Mouse (Mus musculus): ENCODE measurements at regions not wholly inside any gene's neighbourhood (a gene's known extent, or its start where the extent isn't known, plus 50 kb on each side); places are given as distances from the start of the nearest gene placed in this dataset.

DNA sequence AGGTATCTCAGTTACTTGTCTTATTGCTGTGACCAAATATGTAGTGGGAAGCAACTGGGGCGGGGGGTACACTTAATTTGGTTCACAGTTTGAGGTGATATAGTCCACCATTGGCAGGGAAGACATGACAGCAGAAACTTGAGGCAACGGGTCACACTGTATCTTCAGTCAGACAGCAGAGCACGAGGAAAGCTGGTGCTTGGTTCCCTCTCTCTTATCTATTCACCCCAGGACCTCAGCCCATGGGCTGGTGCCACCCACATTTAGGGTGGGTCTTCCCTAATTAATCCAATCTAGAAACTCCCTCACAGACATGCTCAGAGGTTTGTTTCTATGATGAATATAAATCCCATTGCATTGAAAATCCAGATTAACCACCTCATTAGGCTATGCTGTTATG lies 56.5 kb downstream of the Otud1 start:
- DNase-seq (ENCODE audit: low spot score) (no peak), ATAC-seq (ENCODE audit: low read depth) (no peak)
- Histone ChIP-seq H3K9ac (ENCODE audit: low read depth, low read length) (no peak overlapping the region), H3K36me3 (ENCODE audit: control insufficient read depth, insufficient read depth, low read length) (no peaks in the 10 kb centered on the region), H3K4me1 (ENCODE audit: control insufficient read depth, insufficient read depth, low read length) (no peaks in the 10 kb centered on the region), H3K4me3 (ENCODE audit: low read depth, low read length) (no peak overlapping the region), H3K9me3 (ENCODE audit: control insufficient read depth, low read length) (no peaks in the 10 kb centered on the region), H3K27me3 (replicated peaks; ENCODE audit: control insufficient read depth, insufficient read depth, low read length) (no peaks in the 10 kb centered on the region), H3K27ac (replicated peaks; ENCODE audit: low read depth, low read length) (no peak overlapping the region), H3K4me2 (ENCODE audit: low read depth, low read length) (no peak overlapping the region)
- WGBS = 76% methylated on average over 3 of the region's 3 CpGs

DNA sequence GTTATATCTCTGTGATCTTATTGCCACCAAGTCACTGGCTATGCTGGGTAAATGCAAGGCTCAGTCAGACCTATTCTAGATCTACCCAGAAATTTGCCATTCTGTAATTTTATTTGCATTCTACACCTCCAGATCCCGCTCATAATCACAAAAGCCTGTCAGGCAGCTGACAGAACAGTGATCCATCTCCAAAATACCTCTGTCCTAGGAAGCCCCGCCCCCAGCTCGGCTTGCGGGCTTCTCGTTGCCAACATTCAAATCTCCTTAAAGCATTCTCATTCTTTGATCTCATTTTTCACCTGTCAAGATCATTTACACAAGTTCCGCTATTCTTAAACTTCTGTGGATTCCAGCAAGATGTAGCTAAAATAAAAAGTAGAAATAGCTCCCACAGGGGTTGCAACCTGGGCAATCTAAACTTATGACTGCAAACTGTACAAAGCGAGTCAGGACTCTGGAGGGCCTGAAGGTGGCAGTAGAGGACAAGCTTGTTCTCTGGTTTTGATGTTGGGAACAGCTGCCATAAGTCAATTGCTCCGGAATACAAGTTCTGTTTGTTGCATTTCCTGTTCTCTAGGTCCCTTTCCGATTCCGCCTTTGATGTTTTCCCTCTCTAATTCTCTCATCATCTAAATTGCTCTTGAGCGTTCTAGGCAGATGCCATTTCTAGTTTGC lies 58.1 kb downstream of the Otud1 start:
- peak overlapping the region; percentile 18; the same call in 1 of the 2 replicates for H3K4me3 ChIP-seq (ENCODE audit: low read depth, low read length)
- peak; percentile 93 for DNase-seq (ENCODE audit: low spot score)
- ATAC-seq (ENCODE audit: low read depth) = peak; percentile 86
- H3K9ac ChIP-seq (ENCODE audit: low read depth, low read length) = no peak overlapping the region
- no peaks in the 10 kb centered on the region for H3K36me3 ChIP-seq (ENCODE audit: control insufficient read depth, insufficient read depth, low read length)
- H3K4me1 ChIP-seq (ENCODE audit: control insufficient read depth, insufficient read depth, low read length) = no peaks in the 10 kb centered on the region
- no peak overlapping the region for H3K27ac ChIP-seq (replicated peaks; ENCODE audit: low read depth, low read length)
- no peaks in the 10 kb centered on the region for H3K27me3 ChIP-seq (replicated peaks; ENCODE audit: control insufficient read depth, insufficient read depth, low read length)
- peak overlapping the region; percentile 41 for H3K4me2 ChIP-seq (ENCODE audit: low read depth, low read length)
- 15% methylated on average over 11 of the region's 11 CpGs for WGBS
- H3K9me3 ChIP-seq (ENCODE audit: control insufficient read depth, low read length) = no peaks in the 10 kb centered on the region

DNA sequence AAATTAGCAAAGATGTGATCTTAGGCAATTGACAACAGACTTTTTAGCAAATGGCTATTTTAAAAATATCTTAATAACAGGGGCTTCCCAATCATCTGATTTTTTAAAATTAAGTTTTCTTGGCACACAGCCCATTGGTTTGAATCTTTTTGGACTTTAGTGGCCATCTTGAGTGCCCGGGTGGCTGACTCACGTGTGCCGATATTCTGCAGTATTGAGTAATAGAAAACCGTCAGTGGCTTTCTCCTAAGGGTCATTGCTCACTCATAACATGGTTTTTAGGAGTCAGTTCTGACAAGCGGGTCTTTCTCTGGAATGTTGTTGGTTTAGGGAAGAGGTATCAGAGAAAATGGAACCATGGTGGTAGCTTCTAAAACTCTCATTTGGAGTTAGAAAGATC lies 58.8 kb downstream of the Otud1 start:
- WGBS = 77% methylated on average over 5 of the region's 5 CpGs
- Histone ChIP-seq H3K36me3 (ENCODE audit: control insufficient read depth, insufficient read depth, low read length) (no peaks in the 10 kb centered on the region), H3K9me3 (ENCODE audit: control insufficient read depth, low read length) (no peaks in the 10 kb centered on the region), H3K4me1 (ENCODE audit: control insufficient read depth, insufficient read depth, low read length) (no peaks in the 10 kb centered on the region), H3K27me3 (replicated peaks; ENCODE audit: control insufficient read depth, insufficient read depth, low read length) (no peaks in the 10 kb centered on the region), H3K9ac (ENCODE audit: low read depth, low read length) (no peak overlapping the region), H3K4me3 (ENCODE audit: low read depth, low read length) (no peak overlapping the region), H3K4me2 (ENCODE audit: low read depth, low read length) (peak overlapping the region; percentile 41; the same call in 1 of the 2 replicates), H3K27ac (replicated peaks; ENCODE audit: low read depth, low read length) (no peak overlapping the region)
- DNase-seq (ENCODE audit: low spot score) = no peak
- ATAC-seq (ENCODE audit: low read depth) = no peak

DNA sequence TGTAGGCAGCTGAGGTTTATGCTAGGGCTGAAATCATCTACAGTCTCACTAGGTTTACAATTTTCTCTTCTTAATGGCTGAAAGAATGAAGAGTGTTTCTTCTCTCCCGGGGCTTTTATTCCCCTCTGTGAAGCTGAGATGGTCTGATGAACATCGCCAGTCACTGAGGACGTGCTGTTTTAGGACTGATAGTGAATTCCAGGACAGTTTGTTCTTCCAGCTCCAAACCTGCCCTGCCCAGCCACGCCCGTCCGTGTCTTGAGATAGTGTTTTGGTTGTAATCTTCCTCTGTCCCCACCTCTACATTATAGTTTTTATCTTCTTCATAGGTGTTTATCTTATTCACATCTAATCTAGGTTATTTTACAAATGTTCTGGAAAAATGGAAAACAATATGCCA lies 68.5 kb downstream of the Otud1 start:
- 84% methylated on average over 6 of the region's 6 CpGs for WGBS
- H3K4me3 ChIP-seq (ENCODE audit: low read depth, low read length) = no peak overlapping the region
- no peak overlapping the region for H3K9ac ChIP-seq (ENCODE audit: low read depth, low read length)
- H3K36me3 ChIP-seq (ENCODE audit: control insufficient read depth, insufficient read depth, low read length) = no peaks in the 10 kb centered on the region
- H3K27me3 ChIP-seq (replicated peaks; ENCODE audit: control insufficient read depth, insufficient read depth, low read length) = no peaks in the 10 kb centered on the region
- no peaks in the 10 kb centered on the region for H3K4me1 ChIP-seq (ENCODE audit: control insufficient read depth, insufficient read depth, low read length)
- H3K9me3 ChIP-seq (ENCODE audit: control insufficient read depth, low read length) = no peaks in the 10 kb centered on the region
- no peak overlapping the region for H3K27ac ChIP-seq (replicated peaks; ENCODE audit: low read depth, low read length)
- DNase-seq (ENCODE audit: low spot score) (no peak), ATAC-seq (ENCODE audit: low read depth) (no peak)
- no peak overlapping the region for H3K4me2 ChIP-seq (ENCODE audit: low read depth, low read length)

DNA sequence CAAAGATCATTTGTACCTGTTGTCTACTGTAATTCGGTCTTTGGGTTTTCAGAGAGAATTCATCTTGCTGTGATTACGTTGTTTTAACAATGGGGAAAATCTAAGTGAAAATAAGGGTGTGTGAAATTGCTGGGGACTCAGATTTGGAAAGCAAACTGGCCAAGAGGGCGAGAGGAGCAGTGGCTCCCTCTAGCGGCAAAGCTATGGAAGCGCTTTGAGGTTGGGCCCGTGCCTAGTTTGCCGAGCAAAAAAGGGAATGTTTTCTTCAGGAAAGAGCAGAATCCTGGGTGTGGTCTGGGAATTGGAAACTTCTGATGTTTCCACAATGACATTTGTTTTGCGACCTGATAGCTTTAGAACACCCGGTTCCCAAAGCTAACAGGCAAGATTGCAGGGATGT lies 69.4 kb downstream of the Otud1 start:
- Histone ChIP-seq H3K4me3 (ENCODE audit: low read depth, low read length) (no peak overlapping the region), H3K36me3 (ENCODE audit: control insufficient read depth, insufficient read depth, low read length) (no peaks in the 10 kb centered on the region), H3K27ac (replicated peaks; ENCODE audit: low read depth, low read length) (no peak overlapping the region), H3K9ac (ENCODE audit: low read depth, low read length) (no peak overlapping the region), H3K27me3 (replicated peaks; ENCODE audit: control insufficient read depth, insufficient read depth, low read length) (no peaks in the 10 kb centered on the region), H3K4me2 (ENCODE audit: low read depth, low read length) (no peak overlapping the region), H3K9me3 (ENCODE audit: control insufficient read depth, low read length) (no peaks in the 10 kb centered on the region), H3K4me1 (ENCODE audit: control insufficient read depth, insufficient read depth, low read length) (no peaks in the 10 kb centered on the region)
- ATAC-seq (ENCODE audit: low read depth) (no peak), DNase-seq (ENCODE audit: low spot score) (no peak)
- 11% methylated on average over 9 of the region's 9 CpGs for WGBS

DNA sequence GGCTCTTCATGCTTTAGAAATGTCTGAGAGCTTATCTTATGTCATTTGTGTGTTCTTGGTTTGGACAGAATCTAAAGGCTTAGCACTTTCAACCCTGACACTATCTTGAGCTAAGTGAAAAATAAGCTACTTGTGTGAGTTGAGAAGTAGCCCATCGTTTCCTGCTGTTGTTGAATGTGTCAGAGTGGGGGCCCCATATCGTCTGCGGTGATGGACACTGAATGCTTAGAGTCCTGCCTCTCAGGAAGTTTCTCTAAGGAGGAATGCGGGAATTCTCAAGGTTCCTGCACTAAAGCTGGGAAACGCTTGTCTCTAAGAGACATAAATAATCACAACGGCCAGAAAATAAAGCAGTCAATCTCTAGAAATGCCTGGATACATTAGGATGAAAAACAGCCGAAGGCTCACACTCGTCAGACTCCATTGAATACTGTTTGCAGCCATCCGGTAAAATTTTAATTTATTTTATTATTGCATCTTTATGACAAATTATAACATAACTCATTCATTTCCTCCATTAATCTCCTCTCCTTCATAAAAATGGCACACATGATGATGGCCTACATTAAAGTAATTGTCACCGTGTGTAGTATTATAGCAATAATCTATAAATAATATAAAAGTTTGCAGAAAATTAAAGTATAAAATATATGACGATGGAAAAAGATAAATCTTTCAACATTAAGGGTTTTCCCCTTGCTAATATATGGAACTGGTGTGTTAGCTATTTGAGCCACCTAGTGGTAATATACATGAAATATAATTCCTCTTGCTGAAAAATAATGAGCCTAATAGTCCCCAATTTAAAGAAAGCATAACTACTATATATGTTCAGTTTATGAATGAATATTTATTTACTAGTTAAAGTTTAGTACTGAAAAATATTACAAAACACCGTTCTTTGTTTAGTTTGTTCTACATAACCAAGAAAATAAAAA lies 75.6 kb downstream of the Otud1 start:
- WGBS = 75% methylated on average over 12 of the region's 12 CpGs
- no peak overlapping the region for H3K27ac ChIP-seq (replicated peaks; ENCODE audit: low read depth, low read length)
- H3K4me2 ChIP-seq (ENCODE audit: low read depth, low read length) = no peak overlapping the region
- no peak overlapping the region for H3K9ac ChIP-seq (ENCODE audit: low read depth, low read length)
- DNase-seq (ENCODE audit: low spot score) (peak; percentile 8), ATAC-seq (ENCODE audit: low read depth) (no peak)
- no peaks in the 10 kb centered on the region for H3K27me3 ChIP-seq (replicated peaks; ENCODE audit: control insufficient read depth, insufficient read depth, low read length)
- no peaks in the 10 kb centered on the region for H3K9me3 ChIP-seq (ENCODE audit: control insufficient read depth, low read length)
- no peak overlapping the region for H3K4me3 ChIP-seq (ENCODE audit: low read depth, low read length)
- H3K36me3 ChIP-seq (ENCODE audit: control insufficient read depth, insufficient read depth, low read length) = no peaks in the 10 kb centered on the region
- no peaks in the 10 kb centered on the region for H3K4me1 ChIP-seq (ENCODE audit: control insufficient read depth, insufficient read depth, low read length)

DNA sequence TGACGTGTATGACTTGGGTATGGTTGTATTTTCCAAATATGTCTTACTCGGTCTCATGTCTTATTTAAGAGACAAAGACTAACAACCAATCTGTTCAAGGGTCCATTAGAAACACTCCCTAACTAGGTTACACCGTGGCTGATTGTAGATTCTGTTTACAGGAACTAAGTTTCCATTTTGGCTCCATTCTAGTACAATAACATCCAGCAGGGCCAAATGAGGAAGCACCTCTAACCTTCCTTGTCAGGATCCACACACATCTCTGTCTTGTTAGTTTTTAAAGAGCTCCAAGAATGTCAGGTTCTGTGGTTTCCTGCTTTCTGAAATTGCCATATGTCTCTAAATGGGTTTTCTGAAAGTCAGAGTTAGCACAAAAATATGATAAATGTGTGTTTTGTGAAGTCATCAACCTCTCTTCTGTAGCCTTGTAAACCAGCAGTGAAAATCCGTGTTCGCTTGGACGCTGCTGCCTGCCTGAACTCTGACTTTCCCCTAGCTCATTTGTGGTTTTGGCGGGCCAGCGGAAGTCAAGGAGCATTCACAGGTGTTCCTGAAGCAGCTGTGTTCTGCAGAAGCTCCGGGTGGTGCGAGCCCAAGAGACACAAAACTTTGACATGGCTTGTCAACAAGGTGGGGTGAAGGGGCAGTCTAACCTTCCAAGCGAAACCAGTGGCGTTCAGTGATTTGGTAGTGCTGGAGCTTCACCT lies 76.8 kb downstream of the Otud1 start:
- 74% methylated on average over 12 of the region's 12 CpGs for WGBS
- DNase-seq (ENCODE audit: low spot score) (no peak), ATAC-seq (ENCODE audit: low read depth) (no peak)
- Histone ChIP-seq H3K27ac (replicated peaks; ENCODE audit: low read depth, low read length) (no peak overlapping the region), H3K4me3 (ENCODE audit: low read depth, low read length) (no peak overlapping the region), H3K27me3 (replicated peaks; ENCODE audit: control insufficient read depth, insufficient read depth, low read length) (no peaks in the 10 kb centered on the region), H3K9me3 (ENCODE audit: control insufficient read depth, low read length) (no peaks in the 10 kb centered on the region), H3K36me3 (ENCODE audit: control insufficient read depth, insufficient read depth, low read length) (no peaks in the 10 kb centered on the region), H3K4me1 (ENCODE audit: control insufficient read depth, insufficient read depth, low read length) (no peaks in the 10 kb centered on the region), H3K4me2 (ENCODE audit: low read depth, low read length) (no peak overlapping the region), H3K9ac (ENCODE audit: low read depth, low read length) (0 out of 2 replicates have a peak overlapping the region, but pooled peaks have one; percentile 5)

DNA sequence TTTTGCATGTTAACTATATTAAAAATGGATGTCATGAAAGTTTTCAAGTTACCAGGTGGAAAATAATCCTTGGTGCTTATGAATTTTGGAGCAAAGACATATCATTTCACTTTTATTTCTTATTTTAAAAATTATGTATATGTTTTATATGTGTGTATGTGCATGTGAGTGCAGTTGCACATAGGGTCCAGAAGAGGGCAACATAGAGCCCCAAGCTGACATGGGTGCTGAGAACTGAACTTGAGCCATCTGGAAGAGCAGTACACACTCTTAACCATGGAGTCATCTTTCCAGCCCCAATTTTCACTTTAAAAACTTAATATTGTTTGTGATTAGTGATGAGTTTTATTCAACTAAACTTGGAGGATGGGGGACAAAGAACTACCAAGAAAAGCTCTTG lies 84.0 kb downstream of the Otud1 start:
- no peaks in the 10 kb centered on the region for H3K27me3 ChIP-seq (replicated peaks; ENCODE audit: control insufficient read depth, insufficient read depth, low read length)
- peaks cover 8% of the 10 kb centered on the region; the same call in 1 of the 2 replicates for H3K9me3 ChIP-seq (ENCODE audit: control insufficient read depth, low read length)
- H3K36me3 ChIP-seq (ENCODE audit: control insufficient read depth, insufficient read depth, low read length) = no peaks in the 10 kb centered on the region
- DNase-seq (ENCODE audit: low spot score) (no peak), ATAC-seq (ENCODE audit: low read depth) (no peak)
- H3K9ac ChIP-seq (ENCODE audit: low read depth, low read length) = no peak overlapping the region
- no peak overlapping the region for H3K27ac ChIP-seq (replicated peaks; ENCODE audit: low read depth, low read length)
- H3K4me3 ChIP-seq (ENCODE audit: low read depth, low read length) = no peak overlapping the region
- no peaks in the 10 kb centered on the region for H3K4me1 ChIP-seq (ENCODE audit: control insufficient read depth, insufficient read depth, low read length)
- no peak overlapping the region for H3K4me2 ChIP-seq (ENCODE audit: low read depth, low read length)
